Mouse (Mus musculus) ES-E14 (cell line): ENCODE results near the gene Mycl. TPM values are rescaled to one million over a fixed set of nuclear protein-coding genes. Genes with fewer than 3 reads are reported as not detected.

Experiments
- DNase-seq: peaks from one replicate; pipeline ENCODE4 v3.0.0-alpha.2; 2013; ENCODE audit warnings: low read depth, low spot score
- H3K27ac ChIP-seq: 2 replicates; pipeline ENCODE4 v1.5.1; 2012; ENCODE audit warnings: low read depth, mild to moderate bottlenecking, low read length, moderate library complexity, mixed read lengths; ENCODE audit not compliant: poor library complexity, insufficient read depth, severe bottlenecking
- H3K36me3 ChIP-seq: 2 replicates; pipeline ENCODE4 v1.6.1; 2012; ENCODE audit warnings: mild to moderate bottlenecking, low read length, moderate library complexity, mixed read lengths; ENCODE audit not compliant: control insufficient read depth, poor library complexity, insufficient read depth, severe bottlenecking
- H3K4me1 ChIP-seq, 2 experiments: fragments of 150-350 bp in 1 of 2; sonication (generic) in 1 of 2; 2 replicates each; pipeline ENCODE4 v1.6.1; 2012; ENCODE audit warnings: low read length in 2 of 2, mild to moderate bottlenecking in 1 of 2, mixed read lengths in 1 of 2; ENCODE audit not compliant: control insufficient read depth in 2 of 2, insufficient read depth in 2 of 2, poor library complexity in 1 of 2
- H3K4me3 ChIP-seq, 2 experiments: fragments of 150-350 bp in 1 of 2; sonication (generic) in 1 of 2; 2 replicates each; pipeline ENCODE4 v1.5.1; 2012; ENCODE audit warnings: low read length in 2 of 2, low read depth in 1 of 2, mild to moderate bottlenecking in 1 of 2, mixed read lengths in 1 of 2; ENCODE audit not compliant: insufficient read depth in 1 of 2, poor library complexity in 1 of 2, severe bottlenecking in 1 of 2
- H3K9ac ChIP-seq: 2 replicates; pipeline ENCODE4 v1.6.1; 2012; ENCODE audit warnings: low read depth, mild to moderate bottlenecking, low read length, mixed read lengths; ENCODE audit not compliant: poor library complexity, insufficient read depth, severe bottlenecking
- H3K9me3 ChIP-seq: fragments of 150-350 bp; sonication (generic); 2 replicates; pipeline ENCODE4 v1.6.1; 2012; ENCODE audit warnings: low read depth, mild to moderate bottlenecking, low read length; ENCODE audit not compliant: control insufficient read depth, insufficient read depth
- CHD2 ChIP-seq: IDR thresholded peaks from 2 replicates; pipeline ENCODE4 v1.6.1; 2014; ENCODE audit warnings: mild to moderate bottlenecking, low read depth, low read length, inconsistent platforms
- HCFC1 ChIP-seq: IDR thresholded peaks from 2 replicates; pipeline ENCODE4 v1.6.1; 2012; ENCODE audit warnings: low read length, inconsistent platforms, borderline replicate concordance; ENCODE audit not compliant: insufficient read depth
- MAFK ChIP-seq: IDR thresholded peaks from 2 replicates; pipeline ENCODE4 v1.6.1; 2014; ENCODE audit warnings: mild to moderate bottlenecking, low read depth, low read length, inconsistent platforms; ENCODE audit not compliant: insufficient read depth
- ZC3H11A ChIP-seq: IDR thresholded peaks from 2 replicates; pipeline ENCODE4 v1.6.1; 2012; ENCODE audit warnings: low read depth, mild to moderate bottlenecking, inconsistent platforms, low read length, borderline replicate concordance
- ZNF384 ChIP-seq: IDR thresholded peaks from 2 replicates; pipeline ENCODE4 v1.6.1; 2012; ENCODE audit warnings: low read depth, low read length, inconsistent platforms
- in situ Hi-C, 2 experiments: fragments of 600-800 bp; cut with MboI; formaldehyde crosslinking; loops; one replicate each; pipeline ENCODE4 v1.15.1; 2025; ENCODE audit warnings: low sequenced_read_pairs in 2 of 2, inconsistent platforms in 1 of 2; ENCODE audit not compliant: unreplicated experiment in 2 of 2
- total RNA-seq: library from RNA; depleted of rRNA; stranded (reverse); fragments of 300-350 nt; gene quantifications from 2 replicates; pipeline ENCODE4 v1.2.3, GENCODE M21; 2012

The Mycl gene
- total RNA-seq, 1 experiment, result 7.3 TPM

DNA sequence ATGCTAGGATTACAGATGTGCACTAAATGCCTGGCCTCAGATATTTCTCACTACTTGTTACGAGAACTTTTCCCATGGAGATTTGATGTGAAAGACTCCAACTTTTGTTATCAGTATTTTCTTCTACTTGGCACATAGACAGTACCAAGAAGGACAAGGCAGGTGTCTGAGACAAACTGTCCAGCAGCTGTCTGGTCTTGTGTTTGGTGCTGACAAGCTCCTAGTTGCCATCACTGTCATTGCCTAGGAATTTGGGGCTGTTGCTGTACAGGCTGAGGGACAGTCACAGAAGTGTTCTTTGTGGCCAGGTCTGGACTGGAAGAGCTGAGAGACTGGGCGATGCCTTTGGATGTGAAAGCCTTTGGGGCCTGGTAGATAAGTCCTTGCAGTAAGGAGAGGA, 40.2 kb downstream of the Mycl start:
- Histone ChIP-seq H3K9ac (no peak overlapping the region), H3K27ac (no peak overlapping the region), H3K4me1 (peaks cover 0 to 3% of the 10 kb centered on the region in 2 experiments; a peak in 1 of 4 replicates), H3K9me3 (no peaks in the 10 kb centered on the region), H3K4me3 (no peak overlapping the region), H3K36me3 (peaks cover 10% of the 10 kb centered on the region)
- TF ChIP-seq ZC3H11A, result no peak
- TF ChIP-seq MAFK, result no peak
- TF ChIP-seq HCFC1, result no peak
- TF ChIP-seq ZNF384, result no peak
- no peak for TF ChIP-seq CHD2
- in situ Hi-C loops, result no loop called here
- DNase-seq, result no peak

DNA sequence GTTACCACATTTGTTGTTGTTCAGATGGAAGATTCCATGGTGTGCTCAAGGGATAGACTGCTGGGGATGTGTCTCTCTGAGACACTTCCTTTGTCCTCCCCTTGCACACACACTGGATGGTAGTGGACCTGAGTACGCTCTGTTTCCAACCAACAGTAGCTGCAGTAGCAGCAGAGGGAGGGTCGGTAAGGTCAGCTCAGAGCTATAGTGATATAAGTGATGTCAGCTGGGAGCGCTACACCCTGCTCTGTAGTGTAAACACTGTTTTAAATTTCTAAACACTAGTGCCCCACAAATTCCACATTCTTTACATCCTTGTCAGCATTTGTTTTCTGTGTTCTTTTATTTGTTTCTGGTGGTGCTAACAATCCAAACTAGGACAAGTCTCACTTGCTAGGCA, 41.3 kb downstream of the Mycl start:
- Histone ChIP-seq H3K27ac (no peak overlapping the region), H3K4me3 (no peak overlapping the region), H3K9ac (no peak overlapping the region), H3K36me3 (peaks cover 12% of the 10 kb centered on the region), H3K9me3 (no peaks in the 10 kb centered on the region), H3K4me1 (0 out of 4 replicates have a peak, but pooled peaks cover 0 to 2% of the 10 kb centered on the region in 2 experiments)
- in situ Hi-C loops, result no loop called here
- TF ChIP-seq CHD2 (no peak), ZC3H11A (no peak)
- DNase-seq, result no peak

DNA sequence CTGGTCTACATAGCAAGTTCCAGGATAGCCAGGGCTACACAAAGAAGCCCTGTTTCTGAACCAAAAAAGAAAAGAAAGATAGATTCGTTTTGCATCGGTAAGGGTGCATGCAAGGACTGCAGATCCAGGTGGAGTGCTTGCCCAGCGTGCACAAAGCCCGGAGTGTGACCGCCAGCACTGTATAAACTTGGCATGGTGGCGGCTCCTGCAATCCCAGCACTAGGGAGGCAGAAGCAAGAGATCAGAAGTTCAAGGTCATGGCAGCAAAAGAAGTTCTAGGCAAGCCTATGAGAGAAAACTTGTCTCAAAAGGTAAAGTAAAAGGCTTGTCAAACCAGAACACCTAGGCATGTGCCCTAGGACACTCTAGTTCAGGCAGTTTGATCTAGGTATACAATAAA, 45.7 kb downstream of the Mycl start:
- Histone ChIP-seq H3K9me3 (no peaks in the 10 kb centered on the region), H3K9ac (no peak overlapping the region), H3K4me3 (no peak overlapping the region), H3K4me1 (0 out of 4 replicates have a peak, but pooled peaks cover 0 to 2% of the 10 kb centered on the region in 2 experiments), H3K36me3 (peaks cover 20% of the 10 kb centered on the region), H3K27ac (no peak overlapping the region)
- no peak for TF ChIP-seq CHD2
- no peak for TF ChIP-seq ZC3H11A
- no peak for TF ChIP-seq HCFC1
- no peak for TF ChIP-seq MAFK
- no peak for TF ChIP-seq ZNF384
- in situ Hi-C loops, result no loop called here
- no peak for DNase-seq

DNA sequence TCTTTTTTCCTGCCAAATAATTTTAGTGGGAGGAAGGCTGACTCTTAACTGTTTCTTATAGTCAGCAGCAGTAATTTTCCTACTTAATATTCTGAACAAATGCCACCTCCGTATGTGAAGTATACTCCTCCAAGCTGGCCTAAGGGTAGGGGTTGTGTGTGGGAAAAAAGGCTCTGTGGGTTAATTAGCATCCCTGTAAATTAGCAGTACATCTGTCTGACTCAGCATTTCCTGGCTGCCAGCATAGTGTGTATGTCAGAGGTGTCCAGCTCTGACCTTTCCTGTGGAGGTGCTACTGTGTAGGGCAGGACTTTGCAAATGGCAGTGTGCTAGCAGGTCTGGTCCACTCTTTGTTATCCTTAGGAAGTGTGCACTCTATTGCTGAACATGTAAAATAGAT, 48.4 kb downstream of the Mycl start:
- H3K36me3 ChIP-seq, result peaks cover 39% of the 10 kb centered on the region
- in situ Hi-C loops, result no loop called here

DNA sequence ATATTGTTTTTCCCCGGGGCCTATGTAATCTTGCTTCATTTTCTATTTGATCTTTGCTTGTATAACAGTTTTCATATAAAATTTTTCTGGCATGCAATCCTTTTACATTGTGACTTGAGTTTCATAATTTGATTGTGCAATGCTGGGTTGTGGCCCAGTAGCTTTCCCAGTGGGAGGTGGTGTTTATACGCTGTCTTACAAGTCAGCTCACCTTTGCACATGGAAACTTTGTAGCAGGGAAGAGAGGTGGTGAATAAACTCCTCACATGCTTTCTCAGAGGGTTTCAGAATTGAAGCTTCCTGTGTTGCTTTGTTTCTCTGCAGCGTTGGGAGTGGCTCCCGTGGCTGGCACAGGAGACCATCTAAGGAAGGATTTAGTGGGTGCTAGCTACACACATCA, 49.4 kb downstream of the Mycl start:
- DNase-seq, result no peak
- peaks cover 0 to 8% of the 10 kb centered on the region in 2 experiments; a peak in 1 of 4 replicates for H3K4me1 ChIP-seq
- TF ChIP-seq MAFK (no peak), ZNF384 (no peak), HCFC1 (no peak), CHD2 (no peak), ZC3H11A (no peak)
- H3K9me3 ChIP-seq, result no peaks in the 10 kb centered on the region
- in situ Hi-C loops, result no loop called here
- H3K4me3 ChIP-seq, result no peak overlapping the region
- peaks cover 35% of the 10 kb centered on the region for H3K36me3 ChIP-seq
- no peak overlapping the region for H3K27ac ChIP-seq
- no peak overlapping the region for H3K9ac ChIP-seq

More for the DNA sequence above, 48.4 kb downstream of the Mycl start:
- Histone ChIP-seq H3K27ac (no peak overlapping the region), H3K9me3 (no peaks in the 10 kb centered on the region), H3K4me3 (no peak overlapping the region), H3K4me1 (peaks cover 0 to 8% of the 10 kb centered on the region in 2 experiments; a peak in 1 of 4 replicates), H3K9ac (no peak overlapping the region)
- TF ChIP-seq ZNF384 (no peak), MAFK (peak; percentile 72)
- no peak for DNase-seq
